Mouse (Mus musculus) 416B (cell line): ENCODE measurements around the gene Gcnt4.

Experiments
- DNase-seq: peaks from one replicate; pipeline ENCODE4 v3.0.0; 2011; ENCODE audit warnings: low read depth

Gene Gcnt4

DNA sequence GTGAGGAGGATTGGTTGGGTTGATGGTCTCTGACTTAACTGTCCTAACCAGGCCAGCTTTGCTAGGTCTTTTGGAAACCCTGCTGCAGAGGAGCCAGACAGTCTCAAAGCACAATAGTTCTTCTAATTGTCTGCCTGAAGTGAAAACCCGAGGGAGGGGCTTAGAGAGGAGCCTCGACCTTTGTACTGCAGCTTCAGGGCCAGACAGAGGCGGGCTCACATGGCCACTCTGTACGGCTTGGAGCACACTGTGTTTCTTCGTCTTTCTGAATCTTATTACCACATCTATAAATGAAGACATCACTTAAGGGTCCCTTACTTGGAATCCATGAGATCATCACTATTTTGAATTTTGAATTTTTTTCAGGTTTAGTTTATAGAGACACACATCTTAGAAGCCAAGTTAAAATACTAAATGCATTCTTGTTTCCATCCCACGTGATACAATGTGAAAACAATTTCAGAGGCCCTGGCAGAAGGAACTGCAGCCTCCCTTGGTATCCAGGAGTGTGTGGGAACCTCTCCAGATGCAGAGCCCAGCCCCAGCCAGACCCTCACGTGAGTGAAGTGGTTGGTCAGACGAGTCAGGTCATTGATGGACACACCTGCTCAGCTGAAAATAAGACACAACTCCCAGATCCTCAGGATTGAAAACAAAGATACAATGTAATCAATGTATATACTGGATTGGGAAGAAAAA is 69.0 kb downstream of the Gcnt4 start:
- no peak for DNase-seq

DNA sequence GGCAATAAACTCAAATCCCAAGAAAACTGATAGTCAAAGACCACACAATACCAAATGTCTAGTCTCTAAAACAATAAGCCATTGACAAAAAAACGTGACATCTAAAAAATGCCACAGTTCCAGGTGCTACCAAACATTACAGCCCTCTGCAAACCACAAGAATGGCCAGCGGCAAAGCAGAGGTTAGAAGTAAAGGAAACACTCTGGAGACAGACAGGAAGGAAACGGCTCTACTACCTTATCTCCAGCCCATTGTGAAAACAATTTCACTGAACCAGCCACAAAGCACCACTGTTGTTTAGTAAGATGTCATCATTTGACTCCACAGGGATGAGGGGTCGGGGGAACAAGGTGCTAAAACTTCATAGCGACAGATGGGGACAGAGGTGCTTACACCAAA is 70.8 kb downstream of the Gcnt4 start:
- peak; percentile 92 for DNase-seq

DNA sequence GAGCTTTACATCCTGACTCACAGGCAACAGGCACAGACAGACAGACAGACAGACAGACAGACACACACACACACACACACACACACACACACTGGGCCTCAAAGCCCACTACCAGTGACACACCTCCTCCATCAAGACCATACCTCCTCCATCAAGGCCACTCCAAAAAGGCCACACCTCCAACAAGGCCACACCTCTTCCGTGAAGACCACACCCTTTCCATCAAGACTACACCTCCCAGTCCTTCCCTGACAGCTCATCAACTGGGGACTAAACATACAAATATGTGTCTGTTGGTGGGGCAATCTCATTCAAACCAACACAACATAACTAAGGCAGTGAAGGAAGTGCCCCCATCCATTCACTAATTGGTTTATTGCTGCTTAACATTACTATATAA is 72.6 kb downstream of the Gcnt4 start:
- DNase-seq = no peak
